Mouse (Mus musculus) limb, embryonic 13.5 days (tissue): ENCODE data around the gene Lrrc4c. TPM values are rescaled to one million over a fixed set of nuclear protein-coding genes. Genes with fewer than 3 reads are reported as not detected.

Source experiments
- ATAC-seq: fragments of 200-750 bp; cut with Nextera tagmentation; 2 replicates; pipeline ENCODE4 v1.8.0; 2017; ENCODE audit warnings: low read depth, moderate number of reproducible peaks, moderate TSS enrichment; ENCODE audit not compliant: low FRiP score
- H3K27ac ChIP-seq: fragments of 300-500 bp; sonication (generic); 2 replicates; pipeline ENCODE4 v1.5.1; 2015; ENCODE audit warnings: inconsistent platforms, mild to moderate bottlenecking, moderate library complexity
- H3K27me3 ChIP-seq: fragments of 300-500 bp; sonication (generic); 2 replicates; pipeline ENCODE4 v1.6.1; 2015; ENCODE audit warnings: mild to moderate bottlenecking, inconsistent platforms
- H3K36me3 ChIP-seq: fragments of 300-500 bp; sonication (generic); 2 replicates; pipeline ENCODE4 v1.6.1; 2015; ENCODE audit warnings: inconsistent platforms, mild to moderate bottlenecking, moderate library complexity
- H3K4me1 ChIP-seq: fragments of 300-500 bp; sonication (generic); 2 replicates; pipeline ENCODE4 v1.6.1; 2015; ENCODE audit warnings: inconsistent platforms
- H3K4me2 ChIP-seq: fragments of 300-500 bp; sonication (generic); replicated peaks from 2 replicates; pipeline ENCODE4 v1.6.1; 2015; ENCODE audit warnings: inconsistent platforms, mild to moderate bottlenecking, moderate library complexity
- H3K4me3 ChIP-seq: fragments of 300-500 bp; sonication (generic); 2 replicates; pipeline ENCODE4 v1.5.1; 2015; ENCODE audit warnings: moderate library complexity, mild to moderate bottlenecking, inconsistent platforms
- H3K9ac ChIP-seq: fragments of 300-500 bp; sonication (generic); 2 replicates; pipeline ENCODE4 v1.6.1; 2015; ENCODE audit warnings: mild to moderate bottlenecking, inconsistent platforms
- H3K9me3 ChIP-seq: fragments of 300-500 bp; sonication (generic); 2 replicates; pipeline ENCODE4 v1.6.1; 2016; ENCODE audit warnings: inconsistent platforms
- WGBS: fragments of 180-500 bp; shearing (Covaris S2); methylation state at CpG from one replicate; pipeline ENCODE4 v1.1.7; 2015; 5-methylcytosine and 5-hydroxymethylcytosine counted together
- polyA plus RNA-seq: library from polyadenylated mRNA; unstranded; fragments of >200 nt; fragmentation: Nextera tagmentation; extraction: Ambion mirVana; gene quantifications from 2 replicates; pipeline ENCODE4 v1.2.1, GENCODE M21; 2015

Gene Lrrc4c
- 2.8 and 3.6 TPM in 2 replicates for polyA plus RNA-seq

- Histone ChIP-seq H3K4me3 (peak within 1 kb of the TSS; percentile 37), H3K4me1 (peaks cover 13% of the 10 kb centered on the region; the same call in 1 of the 2 replicates), H3K9me3 (no peaks in the 10 kb centered on the region), H3K27me3 (peaks cover 12% of the 10 kb centered on the region; the same call in 1 of the 2 replicates), H3K27ac (no peak within 1 kb of the TSS), H3K36me3 (no peaks in the 10 kb centered on the region), H3K4me2 (peak within 1 kb of the TSS; percentile 63), H3K9ac (peak within 1 kb of the TSS; percentile 13; the same call in 1 of the 2 replicates)
- ATAC-seq = peak; percentile 36; the same call in 1 of the 2 replicates
- WGBS = 10% methylated on average over 18 of the region's 18 CpGs
These were observed at the start of gene Lrrc4c for GRCm38 (mm10) chr2:96317387-96318299. Lrrc4c (plus strand) TSS chr2:96318169.

GRCm38 (mm10) chr2:96275061-96275460, 42.9 kb upstream of the Lrrc4c start:
- Histone ChIP-seq H3K27me3 (no peaks in the 10 kb centered on the region), H3K4me1 (no peaks in the 10 kb centered on the region), H3K27ac (no peak overlapping the region), H3K9ac (no peak overlapping the region), H3K4me2 (no peak overlapping the region), H3K36me3 (no peaks in the 10 kb centered on the region), H3K4me3 (no peak overlapping the region), H3K9me3 (no peaks in the 10 kb centered on the region)
- 78% methylated on average over 1 of the region's 1 CpGs for WGBS
- no peak for ATAC-seq

GRCm38 (mm10) chr2:96282926-96283325, 35.0 kb upstream of the Lrrc4c start:
- 79% methylated on average over 5 of the region's 5 CpGs for WGBS
- no peaks in the 10 kb centered on the region for H3K9me3 ChIP-seq

GRCm38 (mm10) chr2:96287512-96287911, 30.5 kb upstream of the Lrrc4c start:
- no peak for ATAC-seq
- 71% methylated on average over 4 of the region's 4 CpGs for WGBS
- H3K36me3 ChIP-seq = no peaks in the 10 kb centered on the region
- no peaks in the 10 kb centered on the region for H3K27me3 ChIP-seq
- H3K4me2 ChIP-seq = no peak overlapping the region
- H3K9ac ChIP-seq = no peak overlapping the region
- H3K4me1 ChIP-seq = no peaks in the 10 kb centered on the region
- no peak overlapping the region for H3K27ac ChIP-seq
- H3K4me3 ChIP-seq = no peak overlapping the region
- H3K9me3 ChIP-seq = no peaks in the 10 kb centered on the region

More at GRCm38 (mm10) chr2:96282926-96283325, 35.0 kb upstream of the Lrrc4c start:
- H3K4me3 ChIP-seq = no peak overlapping the region
- H3K4me1 ChIP-seq = no peaks in the 10 kb centered on the region
- H3K36me3 ChIP-seq = no peaks in the 10 kb centered on the region
- no peak overlapping the region for H3K27ac ChIP-seq
- no peak for ATAC-seq
- no peaks in the 10 kb centered on the region for H3K27me3 ChIP-seq
- no peak overlapping the region for H3K4me2 ChIP-seq
- no peak overlapping the region for H3K9ac ChIP-seq

- Histone ChIP-seq H3K4me2 (no peak overlapping the region), H3K36me3 (no peaks in the 10 kb centered on the region), H3K9me3 (no peaks in the 10 kb centered on the region), H3K9ac (no peak overlapping the region), H3K4me1 (no peaks in the 10 kb centered on the region), H3K27ac (no peak overlapping the region), H3K4me3 (no peak overlapping the region), H3K27me3 (no peaks in the 10 kb centered on the region)
- no peak for ATAC-seq
- 82% methylated on average over 1 of the region's 1 CpGs for WGBS
These were observed 27.4 kb upstream of the Lrrc4c start for GRCm38 (mm10) chr2:96290541-96290940.

- Histone ChIP-seq H3K36me3 (no peaks in the 10 kb centered on the region), H3K27me3 (peaks cover 12% of the 10 kb centered on the region; the same call in 1 of the 2 replicates), H3K4me3 (no peak overlapping the region), H3K27ac (no peak overlapping the region), H3K4me1 (peaks cover 13% of the 10 kb centered on the region; the same call in 1 of the 2 replicates), H3K9ac (no peak overlapping the region), H3K9me3 (no peaks in the 10 kb centered on the region), H3K4me2 (no peak overlapping the region)
- no peak for ATAC-seq
- WGBS = 20% methylated on average over 5 of the region's 5 CpGs
These were observed 2.9 kb upstream of the Lrrc4c start for GRCm38 (mm10) chr2:96315034-96315433.

GRCm38 (mm10) chr2:96316531-96316930, 1.4 kb upstream of the Lrrc4c start:
- no peaks in the 10 kb centered on the region for H3K9me3 ChIP-seq
- peaks cover 13% of the 10 kb centered on the region; the same call in 1 of the 2 replicates for H3K4me1 ChIP-seq
- WGBS = 27% methylated on average over 1 of the region's 1 CpGs
- H3K36me3 ChIP-seq = no peaks in the 10 kb centered on the region
- ATAC-seq = no peak
- H3K27ac ChIP-seq = no peak overlapping the region
- H3K4me3 ChIP-seq = no peak overlapping the region
- no peak overlapping the region for H3K9ac ChIP-seq
- no peak overlapping the region for H3K4me2 ChIP-seq
- H3K27me3 ChIP-seq = peaks cover 12% of the 10 kb centered on the region; the same call in 1 of the 2 replicates

- Histone ChIP-seq H3K4me2 (peak overlapping the region; percentile 63), H3K27me3 (peaks cover 12% of the 10 kb centered on the region; the same call in 1 of the 2 replicates), H3K4me1 (peaks cover 13% of the 10 kb centered on the region; the same call in 1 of the 2 replicates), H3K9ac (no peak overlapping the region), H3K9me3 (no peaks in the 10 kb centered on the region), H3K27ac (no peak overlapping the region), H3K36me3 (no peaks in the 10 kb centered on the region), H3K4me3 (peak overlapping the region; percentile 37)
- no peak for ATAC-seq
- 16% methylated on average over 7 of the region's 7 CpGs for WGBS
These were observed 587 bp downstream of the Lrrc4c start for GRCm38 (mm10) chr2:96318556-96318955.

- no peak overlapping the region for H3K4me3 ChIP-seq
- H3K4me2 ChIP-seq = peak overlapping the region; percentile 27
- WGBS = 6% methylated on average over 8 of the region's 8 CpGs
- peaks cover 13% of the 10 kb centered on the region; the same call in 1 of the 2 replicates for H3K4me1 ChIP-seq
- H3K9me3 ChIP-seq = no peaks in the 10 kb centered on the region
- H3K36me3 ChIP-seq = no peaks in the 10 kb centered on the region
- no peak for ATAC-seq
- H3K27ac ChIP-seq = no peak overlapping the region
- peaks cover 12% of the 10 kb centered on the region; the same call in 1 of the 2 replicates for H3K27me3 ChIP-seq
- H3K9ac ChIP-seq = no peak overlapping the region
These were observed 1.2 kb downstream of the Lrrc4c start for GRCm38 (mm10) chr2:96319201-96319600.

GRCm38 (mm10) chr2:96319649-96320048, 1.7 kb downstream of the Lrrc4c start:
- H3K4me2 ChIP-seq = peak overlapping the region; percentile 27; the same call in 1 of the 2 replicates
- WGBS = 46% methylated on average over 6 of the region's 6 CpGs

GRCm38 (mm10) chr2:96334652-96335051, 16.7 kb downstream of the Lrrc4c start:
- no peaks in the 10 kb centered on the region for H3K36me3 ChIP-seq
- H3K9ac ChIP-seq = no peak overlapping the region
- H3K4me3 ChIP-seq = no peak overlapping the region
- H3K4me1 ChIP-seq = no peaks in the 10 kb centered on the region
- no peaks in the 10 kb centered on the region for H3K27me3 ChIP-seq
- no peak overlapping the region for H3K27ac ChIP-seq
- H3K4me2 ChIP-seq = no peak overlapping the region
- 69% methylated on average over 3 of the region's 3 CpGs for WGBS
- no peaks in the 10 kb centered on the region for H3K9me3 ChIP-seq
- ATAC-seq = no peak

More at GRCm38 (mm10) chr2:96319649-96320048, 1.7 kb downstream of the Lrrc4c start:
- H3K36me3 ChIP-seq = no peaks in the 10 kb centered on the region
- H3K4me1 ChIP-seq = peaks cover 13% of the 10 kb centered on the region; the same call in 1 of the 2 replicates
- no peak for ATAC-seq
- no peak overlapping the region for H3K27ac ChIP-seq
- no peaks in the 10 kb centered on the region for H3K9me3 ChIP-seq
- peaks cover 12% of the 10 kb centered on the region; the same call in 1 of the 2 replicates for H3K27me3 ChIP-seq
- H3K4me3 ChIP-seq = no peak overlapping the region
- H3K9ac ChIP-seq = no peak overlapping the region

GRCm38 (mm10) chr2:96337354-96337753, 19.4 kb downstream of the Lrrc4c start:
- no peaks in the 10 kb centered on the region for H3K9me3 ChIP-seq
- WGBS = 64% methylated on average over 1 of the region's 1 CpGs
- no peak overlapping the region for H3K27ac ChIP-seq
- H3K4me1 ChIP-seq = no peaks in the 10 kb centered on the region
- no peak overlapping the region for H3K4me2 ChIP-seq
- H3K27me3 ChIP-seq = no peaks in the 10 kb centered on the region
- no peak overlapping the region for H3K4me3 ChIP-seq
- no peak for ATAC-seq
- no peak overlapping the region for H3K9ac ChIP-seq
- H3K36me3 ChIP-seq = no peaks in the 10 kb centered on the region
